Mouse (Mus musculus) cortical plate, adult 2 months (tissue): Measurements from ENCODE around the gene Jpt1.

Experiments used
- CTCF ChIP-seq: fragments of 200-500 bp; IDR thresholded peaks from 2 replicates; pipeline ENCODE4 v1.5.1; 2011; ENCODE audit warnings: mild to moderate bottlenecking, control low read depth, low read length; ENCODE audit not compliant: insufficient read depth; ENCODE audit errors: extremely low read depth
- POLR2A ChIP-seq: fragments of 200-500 bp; IDR thresholded peaks from 2 replicates; pipeline ENCODE4 v1.6.1; 2011; ENCODE audit warnings: mild to moderate bottlenecking, low read length, control low read depth; ENCODE audit not compliant: insufficient read depth; ENCODE audit errors: extremely low read depth

DNA sequence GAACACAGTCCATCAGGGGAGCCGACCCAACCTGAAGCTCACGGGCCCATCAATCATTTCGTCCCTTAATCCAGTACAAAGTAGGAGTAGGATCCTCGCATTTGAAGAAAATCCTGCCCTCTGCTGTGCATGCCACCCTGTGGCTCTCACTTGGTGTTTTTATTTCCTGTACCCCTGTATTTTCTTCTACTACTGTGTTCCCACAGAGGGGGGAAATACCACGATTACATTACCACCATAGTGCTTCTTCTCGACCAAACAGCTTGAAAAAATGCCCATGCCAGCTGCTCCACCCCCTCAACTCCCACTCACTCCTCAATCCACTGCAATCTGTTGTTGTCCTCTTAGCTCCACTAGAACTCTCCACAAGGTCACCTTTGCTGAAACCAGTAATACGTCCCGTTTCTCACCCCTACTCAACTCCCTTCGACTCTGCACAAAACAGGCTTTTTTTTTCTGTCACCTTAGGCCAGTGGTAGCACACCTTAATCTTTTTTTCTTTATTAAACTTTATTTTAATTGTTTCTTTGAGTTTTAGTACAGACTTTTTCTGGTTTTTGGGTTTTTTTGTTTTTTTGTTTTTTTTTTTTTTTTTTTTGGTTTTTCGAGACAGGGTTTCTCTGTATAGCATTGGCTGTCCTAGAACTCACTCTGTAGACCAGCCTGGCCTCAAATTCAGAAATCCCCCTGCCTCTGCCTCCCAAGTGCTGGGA lies 22.8 kb upstream of the Jpt1 start:
- TF ChIP-seq CTCF (no peak), POLR2A (no peak)
